Mouse (Mus musculus): ENCODE data around the gene U90926.
A peak's percentile ranks its signal among the peaks of the same experiment; 100 is the strongest.

The U90926 gene

GRCm38 (mm10) chr5:92215308-92215707 is at the start of gene U90926:
Gene U90926 (minus strand): TSS chr5:92215408.
- no peak for DNase-seq

GRCm38 (mm10) chr5:92263761-92264359 is 48.7 kb upstream of the U90926 start:
- peak; percentile 49 to 71 for DNase-seq

- DNase-seq = no peak
Measured at GRCm38 (mm10) chr5:92262646-92263045, 47.4 kb upstream of the U90926 start.

GRCm38 (mm10) chr5:92256218-92256617 is 41.0 kb upstream of the U90926 start, which contains the start of gene Ppef2:
Gene Ppef2 (minus strand): TSS chr5:92256278.
- DNase-seq = no peak

GRCm38 (mm10) chr5:92254476-92254875 is 39.3 kb upstream of the U90926 start:
- no peak for DNase-seq

- peak; percentile 35 to 55 for DNase-seq
Measured at GRCm38 (mm10) chr5:92252797-92253343, 37.7 kb upstream of the U90926 start.

- no peak for DNase-seq
Measured at GRCm38 (mm10) chr5:92252031-92252430, 36.8 kb upstream of the U90926 start.

- DNase-seq = no peak
Measured at GRCm38 (mm10) chr5:92248614-92249013, 33.4 kb upstream of the U90926 start.

- no peak for DNase-seq
Measured at GRCm38 (mm10) chr5:92245483-92245882, 30.3 kb upstream of the U90926 start.

GRCm38 (mm10) chr5:92244900-92245299 is 29.7 kb upstream of the U90926 start:
- no peak for DNase-seq

GRCm38 (mm10) chr5:92240769-92241168 is 25.6 kb upstream of the U90926 start:
- no peak for DNase-seq

GRCm38 (mm10) chr5:92239333-92240232 is 24.4 kb upstream of the U90926 start:
- peak; percentile 87 to 90 for DNase-seq

GRCm38 (mm10) chr5:92234939-92235557 is 19.8 kb upstream of the U90926 start:
- DNase-seq = no peak

GRCm38 (mm10) chr5:92233366-92233765 is 18.2 kb upstream of the U90926 start:
- no peak for DNase-seq

GRCm38 (mm10) chr5:92231836-92232235 is 16.6 kb upstream of the U90926 start:
- DNase-seq = no peak

GRCm38 (mm10) chr5:92230306-92230705 is 15.1 kb upstream of the U90926 start:
- no peak for DNase-seq

- no peak for DNase-seq
Measured at GRCm38 (mm10) chr5:92229514-92229913, 14.3 kb upstream of the U90926 start.

- no peak for DNase-seq
Measured at GRCm38 (mm10) chr5:92228776-92229175, 13.6 kb upstream of the U90926 start.

- no peak for DNase-seq
Measured at GRCm38 (mm10) chr5:92227782-92228181, 12.6 kb upstream of the U90926 start.

GRCm38 (mm10) chr5:92220287-92220902 is 5.2 kb upstream of the U90926 start:
- peak; percentile 47 to 58 for DNase-seq

- DNase-seq = peak; percentile 55 to 65
Measured at GRCm38 (mm10) chr5:92219826-92220225, 4.6 kb upstream of the U90926 start.

GRCm38 (mm10) chr5:92218915-92219793 is 3.9 kb upstream of the U90926 start:
- DNase-seq = peak; percentile 12 to 22

Measured in cerebellum, postnatal 14 days (tissue).